Mouse (Mus musculus): ENCODE data around the gene Gm10961. TPM values are rescaled to one million over a fixed set of nuclear protein-coding genes. Genes with fewer than 3 reads are reported as not detected.
A peak's percentile ranks its signal among the peaks of the same experiment; 100 is the strongest.

Gene Gm10961
- polyA plus RNA-seq, 1 experiment from 2014 or later = not detected

- under 1% methylated on average over 26 of the region's 26 CpGs for WGBS
- Histone ChIP-seq H3K36me3 (no peaks in the 10 kb centered on the region), H3K4me3 (peak overlapping the region; percentile 54), H3K4me1 (peaks cover 56% of the 10 kb centered on the region), H3K27ac (no peak overlapping the region), H3K27me3 (peaks cover 76% of the 10 kb centered on the region), H3K9ac (peak overlapping the region; percentile 54), H3K9me3 (no peaks in the 10 kb centered on the region), H3K4me2 (replicated peaks) (peak overlapping the region; percentile 86)
- no peak for ATAC-seq (ENCODE audit: low FRiP score, low read depth)
Observed at GRCm38 (mm10) chr3:107596559-107596958, 34.6 kb upstream of the Gm10961 start.

- Histone ChIP-seq H3K4me2 (replicated peaks) (peak overlapping the region; percentile 86), H3K4me3 (peak overlapping the region; percentile 54), H3K4me1 (peaks cover 56% of the 10 kb centered on the region), H3K9ac (no peak overlapping the region), H3K27me3 (peaks cover 74% of the 10 kb centered on the region), H3K36me3 (no peaks in the 10 kb centered on the region), H3K9me3 (no peaks in the 10 kb centered on the region), H3K27ac (no peak overlapping the region)
- WGBS = 3% methylated on average over 21 of the region's 24 CpGs
- no peak for ATAC-seq (ENCODE audit: low FRiP score, low read depth)
Observed at GRCm38 (mm10) chr3:107597134-107597533, 34.0 kb upstream of the Gm10961 start.

- H3K4me2 ChIP-seq (replicated peaks) = peak overlapping the region; percentile 86
- no peaks in the 10 kb centered on the region for H3K9me3 ChIP-seq
- peaks cover 56% of the 10 kb centered on the region for H3K4me1 ChIP-seq
- peaks cover 69% of the 10 kb centered on the region for H3K27me3 ChIP-seq
- H3K36me3 ChIP-seq = no peaks in the 10 kb centered on the region
- H3K27ac ChIP-seq = no peak overlapping the region
- no peak overlapping the region for H3K9ac ChIP-seq
- ATAC-seq (ENCODE audit: low FRiP score, low read depth) = no peak
- peak overlapping the region; percentile 54 for H3K4me3 ChIP-seq
- 12% methylated on average over 22 of the region's 22 CpGs for WGBS
Observed at GRCm38 (mm10) chr3:107597586-107598389, 33.3 kb upstream of the Gm10961 start.

GRCm38 (mm10) chr3:107600127-107600526 lies 31.0 kb upstream of the Gm10961 start:
- Histone ChIP-seq H3K4me2 (replicated peaks) (no peak overlapping the region), H3K4me3 (no peak overlapping the region), H3K9me3 (no peaks in the 10 kb centered on the region), H3K27ac (no peak overlapping the region), H3K4me1 (peaks cover 44% of the 10 kb centered on the region), H3K9ac (no peak overlapping the region), H3K36me3 (no peaks in the 10 kb centered on the region), H3K27me3 (peaks cover 50% of the 10 kb centered on the region)
- ATAC-seq (ENCODE audit: low FRiP score, low read depth) = no peak
- WGBS = 62% methylated on average over 6 of the region's 6 CpGs

GRCm38 (mm10) chr3:107605304-107605703 lies 25.8 kb upstream of the Gm10961 start:
- no peaks in the 10 kb centered on the region for H3K9me3 ChIP-seq
- no peak for ATAC-seq (ENCODE audit: low FRiP score, low read depth)
- H3K27ac ChIP-seq = no peak overlapping the region
- H3K27me3 ChIP-seq = peaks cover 5% of the 10 kb centered on the region
- H3K9ac ChIP-seq = no peak overlapping the region
- H3K4me1 ChIP-seq = no peaks in the 10 kb centered on the region; the same call in 1 of the 2 replicates
- no peak overlapping the region for H3K4me2 ChIP-seq (replicated peaks)
- H3K36me3 ChIP-seq = no peaks in the 10 kb centered on the region
- 3% methylated on average over 4 of the region's 4 CpGs for WGBS
- no peak overlapping the region for H3K4me3 ChIP-seq

GRCm38 (mm10) chr3:107607221-107607620 lies 23.9 kb upstream of the Gm10961 start:
- Histone ChIP-seq H3K4me3 (no peak overlapping the region), H3K27me3 (no peaks in the 10 kb centered on the region), H3K4me1 (no peaks in the 10 kb centered on the region), H3K27ac (no peak overlapping the region), H3K36me3 (peaks cover 18% of the 10 kb centered on the region), H3K9ac (no peak overlapping the region), H3K4me2 (replicated peaks) (no peak overlapping the region), H3K9me3 (no peaks in the 10 kb centered on the region)
- no peak for ATAC-seq (ENCODE audit: low FRiP score, low read depth)
- 59% methylated on average over 8 of the region's 8 CpGs for WGBS

GRCm38 (mm10) chr3:107608808-107609207 lies 22.3 kb upstream of the Gm10961 start:
- Histone ChIP-seq H3K27ac (no peak overlapping the region), H3K9ac (no peak overlapping the region), H3K4me3 (no peak overlapping the region), H3K36me3 (peaks cover 34% of the 10 kb centered on the region), H3K4me2 (replicated peaks) (no peak overlapping the region), H3K4me1 (no peaks in the 10 kb centered on the region), H3K9me3 (no peaks in the 10 kb centered on the region), H3K27me3 (no peaks in the 10 kb centered on the region)
- WGBS = 65% methylated on average over 4 of the region's 4 CpGs
- ATAC-seq (ENCODE audit: low FRiP score, low read depth) = no peak

GRCm38 (mm10) chr3:107609376-107609775 lies 21.7 kb upstream of the Gm10961 start:
- Histone ChIP-seq H3K27me3 (no peaks in the 10 kb centered on the region), H3K9ac (no peak overlapping the region), H3K4me1 (no peaks in the 10 kb centered on the region), H3K4me3 (no peak overlapping the region), H3K4me2 (replicated peaks) (no peak overlapping the region), H3K36me3 (peaks cover 39% of the 10 kb centered on the region), H3K9me3 (no peaks in the 10 kb centered on the region), H3K27ac (no peak overlapping the region)
- 45% methylated on average over 3 of the region's 3 CpGs for WGBS
- no peak for ATAC-seq (ENCODE audit: low FRiP score, low read depth)

GRCm38 (mm10) chr3:107611394-107611793 lies 19.7 kb upstream of the Gm10961 start:
- Histone ChIP-seq H3K36me3 (peaks cover 59% of the 10 kb centered on the region), H3K4me2 (replicated peaks) (no peak overlapping the region), H3K27ac (no peak overlapping the region), H3K9me3 (no peaks in the 10 kb centered on the region), H3K4me3 (no peak overlapping the region), H3K4me1 (no peaks in the 10 kb centered on the region), H3K9ac (no peak overlapping the region), H3K27me3 (no peaks in the 10 kb centered on the region)
- no peak for ATAC-seq (ENCODE audit: low FRiP score, low read depth)
- 42% methylated on average over 4 of the region's 4 CpGs for WGBS

- Histone ChIP-seq H3K4me3 (no peak overlapping the region), H3K4me1 (no peaks in the 10 kb centered on the region), H3K9ac (no peak overlapping the region), H3K4me2 (replicated peaks) (no peak overlapping the region), H3K9me3 (no peaks in the 10 kb centered on the region), H3K27ac (no peak overlapping the region), H3K27me3 (no peaks in the 10 kb centered on the region), H3K36me3 (peaks cover 76% of the 10 kb centered on the region)
- peak; percentile 42 for ATAC-seq (ENCODE audit: low FRiP score, low read depth)
- WGBS = 90% methylated on average over 11 of the region's 11 CpGs
Observed at GRCm38 (mm10) chr3:107612902-107613525, 18.1 kb upstream of the Gm10961 start.

GRCm38 (mm10) chr3:107617800-107618199 lies 13.3 kb upstream of the Gm10961 start:
- 97% methylated on average over 3 of the region's 3 CpGs for WGBS
- H3K36me3 ChIP-seq = peaks cover 97% of the 10 kb centered on the region

GRCm38 (mm10) chr3:107619911-107620310 lies 11.2 kb upstream of the Gm10961 start:
- ATAC-seq (ENCODE audit: low FRiP score, low read depth) = no peak
- H3K4me2 ChIP-seq (replicated peaks) = no peak overlapping the region
- no peaks in the 10 kb centered on the region for H3K27me3 ChIP-seq
- H3K9me3 ChIP-seq = no peaks in the 10 kb centered on the region
- 93% methylated on average over 6 of the region's 6 CpGs for WGBS
- no peak overlapping the region for H3K9ac ChIP-seq
- H3K27ac ChIP-seq = no peak overlapping the region
- peaks cover 97% of the 10 kb centered on the region for H3K36me3 ChIP-seq
- no peaks in the 10 kb centered on the region for H3K4me1 ChIP-seq
- H3K4me3 ChIP-seq = no peak overlapping the region

More at GRCm38 (mm10) chr3:107617800-107618199, 13.3 kb upstream of the Gm10961 start:
- Histone ChIP-seq H3K27me3 (no peaks in the 10 kb centered on the region), H3K9ac (no peak overlapping the region), H3K4me1 (no peaks in the 10 kb centered on the region), H3K4me2 (replicated peaks) (no peak overlapping the region), H3K27ac (no peak overlapping the region), H3K9me3 (no peaks in the 10 kb centered on the region), H3K4me3 (no peak overlapping the region)
- ATAC-seq (ENCODE audit: low FRiP score, low read depth) = no peak
